Mouse (Mus musculus) hindbrain, embryonic 12.5 days (tissue): ENCODE results near the gene Dpp9. TPM values are rescaled to one million over a fixed set of nuclear protein-coding genes. Genes with fewer than 3 reads are reported as not detected.
A peak's percentile ranks its signal among the peaks of the same experiment; 100 is the strongest.

Experiments used
- ATAC-seq: fragments of 200-750 bp; cut with Nextera tagmentation; 2 replicates; pipeline ENCODE4 v1.8.0; 2017; ENCODE audit warnings: moderate TSS enrichment; ENCODE audit not compliant: low FRiP score
- H3K27ac ChIP-seq: fragments of 300-500 bp; sonication (generic); 2 replicates; pipeline ENCODE4 v1.5.1; 2016; ENCODE audit warnings: mild to moderate bottlenecking
- H3K27me3 ChIP-seq: fragments of 300-500 bp; sonication (generic); 2 replicates; pipeline ENCODE4 v1.6.1; 2016; ENCODE audit warnings: mild to moderate bottlenecking
- H3K36me3 ChIP-seq: fragments of 300-500 bp; sonication (generic); 2 replicates; pipeline ENCODE4 v1.6.1; 2016; ENCODE audit warnings: mild to moderate bottlenecking
- H3K4me1 ChIP-seq: fragments of 300-500 bp; sonication (generic); 2 replicates; pipeline ENCODE4 v1.6.1; 2016
- H3K4me2 ChIP-seq: fragments of 300-500 bp; sonication (generic); replicated peaks from 2 replicates; pipeline ENCODE4 v1.6.1; 2016; ENCODE audit warnings: mild to moderate bottlenecking
- H3K4me3 ChIP-seq: fragments of 300-500 bp; sonication (generic); 2 replicates; pipeline ENCODE4 v1.5.1; 2016; ENCODE audit warnings: mild to moderate bottlenecking
- H3K9ac ChIP-seq: fragments of 300-500 bp; sonication (generic); 2 replicates; pipeline ENCODE4 v1.6.1; 2016; ENCODE audit warnings: mild to moderate bottlenecking, moderate library complexity
- H3K9me3 ChIP-seq: fragments of 300-500 bp; sonication (generic); replicated peaks from 2 replicates; pipeline ENCODE4 v1.6.1; 2016; ENCODE audit warnings: mild to moderate bottlenecking
- WGBS: fragments of 180-500 bp; shearing (Covaris S2); methylation state at CpG from one replicate; pipeline ENCODE4 v1.1.7; 2016; 5-methylcytosine and 5-hydroxymethylcytosine counted together
- polyA plus RNA-seq: library from polyadenylated mRNA; unstranded; fragments of >200 nt; fragmentation: Nextera tagmentation; extraction: Ambion mirVana; gene quantifications from 2 replicates; pipeline ENCODE4 v1.2.1, GENCODE M21; 2016

Gene Dpp9
- polyA plus RNA-seq, 1 experiment from 2014 or later, result 38.7 TPM

- Histone ChIP-seq H3K4me3 (peak within 1 kb of the TSS; percentile 79), H3K4me2 (peak within 1 kb of the TSS; percentile 99), H3K36me3 (peaks cover 34% of the 10 kb centered on the region), H3K27me3 (0 out of 2 replicates have a peak, but pooled peaks cover 3% of the 10 kb centered on the region), H3K27ac (peak within 1 kb of the TSS; percentile 85), H3K9ac (peak within 1 kb of the TSS; percentile 74), H3K9me3 (no peaks in the 10 kb centered on the region), H3K4me1 (peaks cover 41% of the 10 kb centered on the region)
- ATAC-seq, result peak; percentile 92
- WGBS, result under 1% methylated on average over 28 of the region's 28 CpGs
Observed at GRCm38 (mm10) chr17:56256239-56256881, 37.7 kb upstream of the Dpp9 start, which contains the start of gene Fem1a. Fem1a (plus strand) TSS chr17:56256810.

GRCm38 (mm10) chr17:56255863-56256238 is 37.1 kb upstream of the Dpp9 start:
- Histone ChIP-seq H3K9ac (peak overlapping the region; percentile 54), H3K27me3 (0 out of 2 replicates have a peak, but pooled peaks cover 3% of the 10 kb centered on the region), H3K36me3 (peaks cover 29% of the 10 kb centered on the region), H3K4me1 (peaks cover 41% of the 10 kb centered on the region), H3K9me3 (no peaks in the 10 kb centered on the region), H3K4me2 (peak overlapping the region; percentile 61), H3K27ac (peak overlapping the region; percentile 85), H3K4me3 (peak overlapping the region; percentile 79)
- WGBS, result under 1% methylated on average over 32 of the region's 32 CpGs
- peak; percentile 93 for ATAC-seq

GRCm38 (mm10) chr17:56255429-56255828 is 36.7 kb upstream of the Dpp9 start:
- H3K9ac ChIP-seq, result no peak overlapping the region
- ATAC-seq, result peak; percentile 11; the same call in 1 of the 2 replicates

GRCm38 (mm10) chr17:56254695-56255094 is 36.0 kb upstream of the Dpp9 start:
- no peaks in the 10 kb centered on the region for H3K9me3 ChIP-seq
- peak overlapping the region; percentile 19; the same call in 1 of the 2 replicates for H3K9ac ChIP-seq
- H3K4me2 ChIP-seq, result no peak overlapping the region
- H3K36me3 ChIP-seq, result peaks cover 17% of the 10 kb centered on the region
- peaks cover 36% of the 10 kb centered on the region for H3K4me1 ChIP-seq
- 0 out of 2 replicates have a peak overlapping the region, but pooled peaks have one; percentile 69 for H3K27ac ChIP-seq
- 76% methylated on average over 4 of the region's 4 CpGs for WGBS
- no peak for ATAC-seq
- no peak overlapping the region for H3K4me3 ChIP-seq
- 0 out of 2 replicates have a peak, but pooled peaks cover 3% of the 10 kb centered on the region for H3K27me3 ChIP-seq

More at GRCm38 (mm10) chr17:56255429-56255828, 36.7 kb upstream of the Dpp9 start:
- Histone ChIP-seq H3K4me3 (0 out of 2 replicates have a peak overlapping the region, but pooled peaks have one; percentile 79), H3K27me3 (0 out of 2 replicates have a peak, but pooled peaks cover 3% of the 10 kb centered on the region), H3K9me3 (no peaks in the 10 kb centered on the region), H3K27ac (peak overlapping the region; percentile 69; the same call in 1 of the 2 replicates), H3K36me3 (peaks cover 25% of the 10 kb centered on the region), H3K4me2 (peak overlapping the region; percentile 61; the same call in 1 of the 2 replicates), H3K4me1 (peaks cover 41% of the 10 kb centered on the region)
- WGBS, result 23% methylated on average over 9 of the region's 9 CpGs

- H3K27me3 ChIP-seq, result peaks cover 19% of the 10 kb centered on the region
- WGBS, result 19% methylated on average over 6 of the region's 6 CpGs
- peak overlapping the region; percentile 44; the same call in 1 of the 2 replicates for H3K27ac ChIP-seq
- peaks cover 11% of the 10 kb centered on the region for H3K4me1 ChIP-seq
- H3K36me3 ChIP-seq, result no peaks in the 10 kb centered on the region
- H3K9ac ChIP-seq, result no peak overlapping the region
- peak; percentile 44 for ATAC-seq
- H3K4me3 ChIP-seq, result no peak overlapping the region
- no peaks in the 10 kb centered on the region for H3K9me3 ChIP-seq
- peak overlapping the region; percentile 5; the same call in 1 of the 2 replicates for H3K4me2 ChIP-seq
Observed at GRCm38 (mm10) chr17:56251136-56251829, 32.6 kb upstream of the Dpp9 start.

- Histone ChIP-seq H3K9ac (no peak overlapping the region), H3K27ac (no peak overlapping the region), H3K4me3 (no peak overlapping the region), H3K4me2 (no peak overlapping the region), H3K9me3 (no peaks in the 10 kb centered on the region), H3K36me3 (no peaks in the 10 kb centered on the region), H3K27me3 (peaks cover 48% of the 10 kb centered on the region), H3K4me1 (peaks cover 9% of the 10 kb centered on the region)
- peak; percentile 52; the same call in 1 of the 2 replicates for ATAC-seq
- 44% methylated on average over 7 of the region's 7 CpGs for WGBS
Observed at GRCm38 (mm10) chr17:56245608-56246007, 26.9 kb upstream of the Dpp9 start.

GRCm38 (mm10) chr17:56241541-56242401 is 23.1 kb upstream of the Dpp9 start:
- peaks cover 10% of the 10 kb centered on the region; the same call in 1 of the 2 replicates for H3K4me1 ChIP-seq
- peak; percentile 70 for ATAC-seq
- 1% methylated on average over 33 of the region's 33 CpGs for WGBS
- H3K36me3 ChIP-seq, result no peaks in the 10 kb centered on the region
- H3K27me3 ChIP-seq, result peaks cover 35% of the 10 kb centered on the region
- H3K9ac ChIP-seq, result peak overlapping the region; percentile 55
- H3K4me2 ChIP-seq, result peak overlapping the region; percentile 45
- H3K4me3 ChIP-seq, result peak overlapping the region; percentile 38
- no peaks in the 10 kb centered on the region for H3K9me3 ChIP-seq
- no peak overlapping the region for H3K27ac ChIP-seq

- Histone ChIP-seq H3K4me2 (peak overlapping the region; percentile 35), H3K4me1 (peaks cover 13% of the 10 kb centered on the region), H3K9me3 (no peaks in the 10 kb centered on the region), H3K27me3 (peaks cover 6% of the 10 kb centered on the region; the same call in 1 of the 2 replicates), H3K27ac (no peak overlapping the region), H3K9ac (no peak overlapping the region), H3K4me3 (no peak overlapping the region), H3K36me3 (no peaks in the 10 kb centered on the region)
- under 1% methylated on average over 14 of the region's 14 CpGs for WGBS
- peak; percentile 95 for ATAC-seq
Observed at GRCm38 (mm10) chr17:56233818-56234469, 15.2 kb upstream of the Dpp9 start.

- 0 out of 2 replicates have a peak overlapping the region, but pooled peaks have one; percentile 9 for H3K27ac ChIP-seq
- no peaks in the 10 kb centered on the region for H3K36me3 ChIP-seq
- WGBS, result 46% methylated on average over 8 of the region's 8 CpGs
- H3K4me1 ChIP-seq, result peaks cover 13% of the 10 kb centered on the region
- no peaks in the 10 kb centered on the region for H3K9me3 ChIP-seq
- peak; percentile 20 for ATAC-seq
- no peak overlapping the region for H3K4me3 ChIP-seq
- peak overlapping the region; percentile 35 for H3K4me2 ChIP-seq
- peaks cover 10% of the 10 kb centered on the region; the same call in 1 of the 2 replicates for H3K27me3 ChIP-seq
- no peak overlapping the region for H3K9ac ChIP-seq
Observed at GRCm38 (mm10) chr17:56233389-56233788, 14.7 kb upstream of the Dpp9 start.

- Histone ChIP-seq H3K9me3 (no peaks in the 10 kb centered on the region), H3K27ac (no peak overlapping the region), H3K27me3 (0 out of 2 replicates have a peak, but pooled peaks cover 9% of the 10 kb centered on the region), H3K9ac (no peak overlapping the region), H3K4me1 (peaks cover 10% of the 10 kb centered on the region), H3K36me3 (no peaks in the 10 kb centered on the region), H3K4me2 (no peak overlapping the region), H3K4me3 (no peak overlapping the region)
- WGBS, result 70% methylated on average over 10 of the region's 10 CpGs
- no peak for ATAC-seq
Observed at GRCm38 (mm10) chr17:56229943-56230342, 11.2 kb upstream of the Dpp9 start.

GRCm38 (mm10) chr17:56226566-56226965 is 7.9 kb upstream of the Dpp9 start:
- H3K4me1 ChIP-seq, result no peaks in the 10 kb centered on the region
- no peaks in the 10 kb centered on the region for H3K9me3 ChIP-seq
- no peak overlapping the region for H3K4me2 ChIP-seq
- no peak overlapping the region for H3K27ac ChIP-seq
- no peak for ATAC-seq
- no peaks in the 10 kb centered on the region for H3K36me3 ChIP-seq
- H3K9ac ChIP-seq, result no peak overlapping the region
- 0 out of 2 replicates have a peak, but pooled peaks cover 14% of the 10 kb centered on the region for H3K27me3 ChIP-seq
- no peak overlapping the region for H3K4me3 ChIP-seq
- WGBS, result 74% methylated on average over 3 of the region's 3 CpGs
